Mouse (Mus musculus) Muller cell, postnatal 12 days (primary cell): ENCODE results near the gene Mthfsl.
"Not testable (repeated sequence)": the region's sequence is repeated elsewhere in the genome, so short reads cannot be mapped to it uniquely, and the experiment has no call there.

Source experiments
- DNase-seq: peaks from one replicate; pipeline ENCODE4 v3.0.0-alpha.2; 2015; ENCODE audit errors: inconsistent ontology term

Mthfsl gene

DNA sequence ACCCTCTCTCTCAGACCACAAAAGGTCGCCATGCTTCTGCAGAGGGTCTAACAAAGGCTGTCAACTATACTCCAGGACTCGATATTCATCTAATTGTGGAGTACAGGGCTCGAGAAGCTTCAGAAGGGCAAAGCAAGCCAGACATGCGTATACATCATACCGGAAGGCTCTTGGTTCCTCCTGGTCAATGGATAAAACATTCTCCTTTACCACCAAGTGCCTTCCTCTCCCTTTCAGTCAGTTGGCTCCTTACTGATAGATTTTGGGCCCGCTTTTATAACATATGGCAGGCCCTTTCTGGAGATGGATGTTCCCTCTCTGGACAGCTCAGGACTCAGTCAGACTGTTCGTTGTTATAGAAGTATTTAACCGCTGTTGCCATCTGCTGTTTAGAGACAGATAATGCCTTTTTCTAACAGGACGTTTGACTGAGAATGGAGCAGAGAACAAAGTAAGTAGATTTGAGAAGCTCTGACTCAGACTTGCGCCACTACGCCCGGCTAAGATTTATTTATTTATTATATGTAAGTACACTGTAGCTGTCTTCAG is at the start of gene Mthfsl:
TSS of gene Mthfsl (minus strand) at position 308 of the 549 bp plus-strand sequence.
- peak; percentile 39 for DNase-seq

GRCm38 (mm10) chr9:88769470-88769869 is 49.4 kb upstream of the Mthfsl start:
- DNase-seq: not testable (repeated sequence)

DNA sequence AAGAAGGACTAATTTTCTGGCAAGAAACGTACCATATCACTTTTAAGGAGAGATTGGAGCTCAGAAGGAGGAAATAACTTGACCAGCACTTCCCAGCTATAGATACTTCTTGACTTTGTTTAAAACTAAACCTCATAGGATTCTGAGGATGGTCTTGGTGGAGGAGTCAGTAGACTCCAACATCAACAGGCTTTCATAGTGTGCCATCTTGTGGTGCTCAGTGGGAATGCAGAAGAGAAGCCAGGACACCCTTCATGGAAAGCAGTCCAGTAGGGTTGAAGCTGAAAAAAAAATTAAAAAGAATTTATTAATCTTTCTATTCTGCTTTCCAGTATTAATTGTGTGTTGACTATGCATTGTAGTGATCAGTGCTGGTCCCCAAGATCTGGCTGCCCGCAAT is 26.6 kb upstream of the Mthfsl start:
- DNase-seq: not testable (repeated sequence)

- not testable (repeated sequence) for DNase-seq
These were observed 25.9 kb upstream of the Mthfsl start for GRCm38 (mm10) chr9:88746046-88746445.

DNA sequence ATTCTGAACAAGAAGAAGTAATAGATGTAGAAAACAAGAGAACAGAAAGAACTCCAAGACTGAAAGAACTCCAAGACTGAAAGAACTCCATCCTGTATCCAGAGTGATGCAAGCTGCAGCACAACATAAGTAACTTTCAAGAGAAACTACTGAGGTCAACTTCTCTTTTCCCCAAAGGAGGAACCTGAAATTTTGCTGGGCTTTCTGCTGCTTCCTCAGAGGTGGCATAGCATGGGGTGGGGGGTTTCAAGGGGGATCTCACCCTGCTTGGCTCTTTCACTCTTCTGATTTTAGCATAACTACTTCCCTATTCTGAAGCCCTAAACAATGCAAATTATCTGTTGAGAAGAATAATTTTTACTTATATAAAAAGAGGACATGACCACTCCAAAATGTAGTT is 15.2 kb upstream of the Mthfsl start:
- DNase-seq: not testable (repeated sequence)

DNA sequence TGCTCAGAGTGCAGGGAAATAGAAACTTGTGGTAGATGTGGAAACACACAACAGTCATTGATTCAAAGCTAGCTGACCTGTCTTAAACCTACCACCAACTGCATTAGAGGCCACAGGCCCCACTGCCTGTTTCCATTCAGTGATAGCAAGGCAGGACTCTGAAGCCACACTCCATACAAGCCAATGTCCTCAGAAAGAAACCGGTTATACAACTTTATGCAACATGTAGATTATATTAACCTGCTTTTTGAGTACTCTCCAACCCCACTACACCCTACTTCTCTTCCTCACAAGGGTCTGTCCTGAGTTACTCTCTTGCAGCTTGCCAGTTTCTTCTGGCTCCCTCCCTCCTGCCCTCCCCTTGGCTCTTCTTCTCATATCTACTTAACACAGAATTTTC is 13.1 kb upstream of the Mthfsl start:
- DNase-seq: not testable (repeated sequence)

DNA sequence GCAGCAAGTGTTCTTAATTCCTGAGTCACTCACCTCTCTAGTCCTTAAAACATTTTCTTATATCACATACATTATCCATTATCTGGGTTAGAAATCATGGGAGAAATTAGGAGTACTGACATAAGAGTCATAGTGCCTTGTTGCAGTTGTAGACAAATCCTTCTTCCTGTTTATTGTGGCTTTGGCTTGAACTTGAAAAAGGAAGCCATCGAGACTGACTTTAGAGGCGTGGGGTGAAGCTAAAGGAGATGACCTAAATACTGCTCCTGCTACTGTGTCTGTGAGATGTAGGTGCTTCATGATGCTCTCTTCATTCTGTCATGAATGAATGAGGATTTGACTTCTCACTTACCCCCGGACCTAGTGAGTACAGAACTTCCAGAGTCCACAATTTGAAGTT is 12.2 kb upstream of the Mthfsl start:
- not testable (repeated sequence) for DNase-seq

GRCm38 (mm10) chr9:88731728-88732127 is 11.6 kb upstream of the Mthfsl start, which contains the start of gene Bcl2a1d:
Bcl2a1d (minus strand) TSS chr9:88731914.
- DNase-seq: not testable (repeated sequence)

- not testable (repeated sequence) for DNase-seq
These were observed 8.2 kb upstream of the Mthfsl start for GRCm38 (mm10) chr9:88728311-88728710.

DNA sequence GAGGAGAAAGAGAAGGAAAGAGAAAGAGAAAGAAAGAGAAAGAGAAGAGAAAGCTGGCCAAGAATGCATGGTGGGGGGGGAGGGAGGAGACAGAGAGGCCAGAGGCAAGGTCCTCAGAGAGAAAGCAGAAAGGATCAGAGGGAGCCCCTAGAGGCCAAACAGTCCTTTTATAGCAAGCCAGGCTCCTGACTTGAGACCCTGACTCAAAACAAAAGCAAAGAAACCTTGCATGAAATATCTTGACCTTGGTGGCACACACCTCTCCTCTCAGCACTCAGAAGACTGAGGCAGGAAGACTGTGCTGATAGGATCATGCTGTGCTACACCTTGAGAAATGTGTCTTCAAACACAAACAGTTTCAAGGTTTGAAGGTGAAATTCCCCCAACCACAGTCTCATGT is 1.5 kb upstream of the Mthfsl start:
- not testable (repeated sequence) for DNase-seq

- DNase-seq: peak; percentile 34
These were observed 799 bp downstream of the Mthfsl start for GRCm38 (mm10) chr9:88719073-88719921.

- not testable (repeated sequence) for DNase-seq
These were observed 1.5 kb downstream of the Mthfsl start for GRCm38 (mm10) chr9:88718593-88718992.

GRCm38 (mm10) chr9:88718140-88718539 is 2.0 kb downstream of the Mthfsl start:
- DNase-seq: not testable (repeated sequence)

DNA sequence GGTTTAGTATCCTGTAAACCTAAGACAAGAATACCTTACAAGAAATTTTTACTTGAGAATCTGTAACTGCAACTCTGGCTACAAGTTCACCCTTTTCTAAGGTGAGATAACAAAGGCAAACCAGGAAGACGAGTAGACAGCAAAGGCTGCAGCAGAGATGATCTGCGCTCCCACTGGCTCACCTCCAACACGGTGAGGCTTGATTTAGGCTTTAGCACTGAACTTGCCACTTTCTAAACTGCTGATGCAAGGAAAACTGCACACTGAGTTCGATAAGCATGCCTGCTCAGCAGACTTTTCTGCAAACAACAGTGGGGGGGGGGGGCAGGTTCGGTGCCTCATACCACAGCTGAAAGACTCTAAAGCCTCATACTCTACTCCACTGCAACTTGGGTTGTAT is 5.6 kb downstream of the Mthfsl start:
- DNase-seq: not testable (repeated sequence)

DNA sequence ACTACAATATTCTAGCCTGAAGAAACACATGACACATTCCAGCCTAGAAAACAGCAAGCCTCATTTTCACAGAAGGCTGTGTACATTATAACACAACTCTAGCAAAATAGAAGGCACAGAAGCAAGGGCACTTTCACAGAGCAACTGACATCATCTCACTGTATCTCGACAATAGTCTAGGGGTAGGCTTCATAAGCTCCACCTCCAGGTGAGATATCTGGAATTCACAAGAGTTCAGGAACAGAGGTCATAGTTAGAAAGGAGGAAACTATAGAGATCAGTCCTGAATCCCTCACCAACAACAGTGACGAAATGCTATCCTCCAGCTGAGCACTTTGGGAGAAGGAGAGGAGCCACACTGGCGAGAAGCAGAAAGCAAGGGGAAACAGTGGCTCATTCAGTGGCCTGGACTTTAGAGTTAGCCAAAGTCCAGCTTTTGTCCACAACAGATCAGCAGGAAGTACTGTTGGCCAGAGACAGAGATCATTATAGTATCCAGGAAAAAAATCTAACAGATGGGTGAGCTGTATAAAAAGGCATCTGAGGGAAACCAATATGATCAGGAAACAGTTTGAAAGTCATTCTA is 7.8 kb downstream of the Mthfsl start:
- not testable (repeated sequence) for DNase-seq

DNA sequence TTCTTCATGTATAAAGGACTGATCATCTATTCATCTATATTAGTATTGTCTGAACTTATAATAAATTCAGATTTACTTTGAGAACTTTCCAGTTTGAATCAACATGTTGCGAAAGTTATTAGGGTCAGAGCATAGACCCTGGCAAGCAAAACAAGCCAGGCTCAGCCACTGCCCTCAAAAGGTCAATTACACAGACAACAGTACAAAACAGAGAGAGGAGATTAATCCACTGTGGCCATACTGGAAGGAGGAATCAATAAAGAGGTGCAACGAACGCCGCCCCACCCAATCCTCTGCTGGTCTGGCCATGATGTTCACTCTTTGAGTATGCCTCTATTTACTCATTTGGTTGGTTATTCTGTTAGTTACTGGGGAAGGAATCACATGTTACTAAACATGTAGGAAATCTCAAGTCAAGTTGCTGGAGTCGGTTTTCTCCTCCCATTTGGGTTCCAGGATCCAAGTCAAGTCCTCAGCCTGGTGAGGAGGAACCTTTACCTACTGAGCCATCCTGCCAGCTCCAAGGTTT is 9.1 kb downstream of the Mthfsl start:
- not testable (repeated sequence) for DNase-seq

- not testable (repeated sequence) for DNase-seq
These were observed 9.7 kb downstream of the Mthfsl start for GRCm38 (mm10) chr9:88710439-88710838.

DNA sequence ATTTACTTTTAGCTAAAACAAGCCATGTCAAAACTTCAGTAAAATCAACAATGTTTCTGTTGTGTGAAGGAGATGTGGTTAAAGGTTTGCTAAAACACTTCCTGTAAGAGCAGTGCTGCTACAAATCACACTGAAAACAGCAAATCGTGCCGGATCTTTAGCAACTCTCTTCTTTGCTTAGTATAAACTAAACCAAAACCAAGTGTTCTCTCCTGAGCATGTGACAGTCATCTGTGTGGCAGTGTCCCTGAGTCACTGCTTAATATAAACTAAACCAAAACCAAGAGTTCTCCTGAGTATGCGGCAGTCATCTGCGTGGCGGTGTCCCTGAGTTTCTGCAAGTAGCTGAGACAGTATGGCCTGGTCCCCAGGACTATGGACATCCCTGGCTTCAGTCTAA is 10.3 kb downstream of the Mthfsl start:
- not testable (repeated sequence) for DNase-seq

DNA sequence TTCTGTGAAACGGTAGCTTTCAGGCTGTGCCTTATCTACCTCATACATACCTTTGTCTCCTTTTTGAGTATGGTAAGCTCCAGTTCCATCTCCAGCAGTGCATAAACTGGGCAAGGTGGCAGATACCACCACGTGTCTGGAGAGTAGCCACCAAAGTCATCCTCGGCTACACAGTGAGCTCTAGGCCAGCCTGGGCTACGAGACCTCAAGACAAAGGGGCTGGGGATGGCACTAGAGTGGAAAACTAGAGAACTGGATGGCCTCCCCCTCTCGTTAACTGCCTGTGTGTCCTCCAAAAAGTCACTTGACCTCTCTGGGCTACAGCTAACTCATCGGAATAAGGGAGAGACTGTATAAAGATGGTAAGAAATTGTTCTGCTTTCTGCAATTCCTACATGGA is 10.8 kb downstream of the Mthfsl start:
- DNase-seq: no peak

- DNase-seq: no peak
These were observed 13.4 kb downstream of the Mthfsl start for GRCm38 (mm10) chr9:88706700-88707099.

DNA sequence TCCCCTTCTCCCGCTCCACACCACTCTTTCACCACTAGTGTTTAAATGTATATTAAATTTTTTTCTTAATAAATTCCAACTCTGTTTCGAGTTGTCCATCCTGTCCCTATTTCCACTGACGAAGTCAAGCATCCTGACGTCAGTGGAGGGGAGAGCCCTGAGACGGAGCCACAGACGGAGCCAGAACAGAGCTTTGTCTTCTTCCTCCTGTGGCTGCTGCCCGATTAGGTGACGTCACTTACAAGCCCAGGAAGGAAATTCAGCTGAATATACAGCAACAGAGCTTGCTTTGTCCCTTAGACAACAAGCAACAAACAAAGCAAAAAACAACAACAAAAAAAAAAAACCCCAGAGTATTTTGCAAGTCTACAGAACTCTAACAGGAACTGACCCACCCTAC is 14.9 kb downstream of the Mthfsl start:
- DNase-seq: not testable (repeated sequence)

GRCm38 (mm10) chr9:88698746-88699145 is 21.4 kb downstream of the Mthfsl start:
- not testable (repeated sequence) for DNase-seq
